Mouse (Mus musculus) c-Kit-positive CD71-negative TER-119-negative erythroid progenitor cells, embryonic 14.5 days (primary cell): ENCODE measurements around the gene Arhgef12.
"Not testable (repeated sequence)": the region's sequence is repeated elsewhere in the genome, so short reads cannot be mapped to it uniquely, and the experiment has no call there.

ENCODE experiments used
- DNase-seq: peaks from one replicate; pipeline ENCODE4 v3.0.0-alpha.2; 2013; ENCODE audit warnings: low read depth

The Arhgef12 gene

GRCm38 (mm10) chr9:43107187-43107517 lies at the start of gene Arhgef12:
Arhgef12 (minus strand) TSS chr9:43107239.
- no peak for DNase-seq

- DNase-seq: no peak
Observed at GRCm38 (mm10) chr9:43155960-43156359, 48.9 kb upstream of the Arhgef12 start.

- no peak for DNase-seq
Observed at GRCm38 (mm10) chr9:43151779-43152178, 44.7 kb upstream of the Arhgef12 start.

GRCm38 (mm10) chr9:43150957-43151356 lies 43.9 kb upstream of the Arhgef12 start:
- DNase-seq: no peak

GRCm38 (mm10) chr9:43150075-43150474 lies 43.0 kb upstream of the Arhgef12 start:
- DNase-seq: no peak

GRCm38 (mm10) chr9:43149498-43149897 lies 42.5 kb upstream of the Arhgef12 start:
- DNase-seq: no peak

- no peak for DNase-seq
Observed at GRCm38 (mm10) chr9:43145196-43145595, 38.2 kb upstream of the Arhgef12 start.

- no peak for DNase-seq
Observed at GRCm38 (mm10) chr9:43144206-43144810, 37.3 kb upstream of the Arhgef12 start.

GRCm38 (mm10) chr9:43141839-43142238 lies 34.8 kb upstream of the Arhgef12 start:
- peak; percentile 34 for DNase-seq

GRCm38 (mm10) chr9:43133525-43133924 lies 26.5 kb upstream of the Arhgef12 start:
- DNase-seq: no peak

GRCm38 (mm10) chr9:43132380-43132779 lies 25.3 kb upstream of the Arhgef12 start:
- DNase-seq: no peak

- DNase-seq: no peak
Observed at GRCm38 (mm10) chr9:43131940-43132339, 24.9 kb upstream of the Arhgef12 start.

- no peak for DNase-seq
Observed at GRCm38 (mm10) chr9:43130684-43131083, 23.6 kb upstream of the Arhgef12 start.

GRCm38 (mm10) chr9:43127101-43127787 lies 20.2 kb upstream of the Arhgef12 start:
- no peak for DNase-seq

- no peak for DNase-seq
Observed at GRCm38 (mm10) chr9:43122379-43122778, 15.3 kb upstream of the Arhgef12 start.

- not testable (repeated sequence) for DNase-seq
Observed at GRCm38 (mm10) chr9:43121948-43122347, 14.9 kb upstream of the Arhgef12 start.

GRCm38 (mm10) chr9:43116997-43117336 lies 9.9 kb upstream of the Arhgef12 start:
- no peak for DNase-seq

- no peak for DNase-seq
Observed at GRCm38 (mm10) chr9:43116134-43116996, 9.3 kb upstream of the Arhgef12 start, which contains the start of gene Tmem136. Tmem136 (minus strand) TSS chr9:43116570.

- DNase-seq: no peak
Observed at GRCm38 (mm10) chr9:43115431-43116133, 8.5 kb upstream of the Arhgef12 start.

GRCm38 (mm10) chr9:43114833-43115232 lies 7.8 kb upstream of the Arhgef12 start:
- no peak for DNase-seq

- no peak for DNase-seq
Observed at GRCm38 (mm10) chr9:43110286-43110980, 3.4 kb upstream of the Arhgef12 start.

- DNase-seq: no peak
Observed at GRCm38 (mm10) chr9:43109125-43109524, 2.1 kb upstream of the Arhgef12 start.
